Mouse (Mus musculus): Measurements from ENCODE around the gene Ppp1r1a.

DNA sequence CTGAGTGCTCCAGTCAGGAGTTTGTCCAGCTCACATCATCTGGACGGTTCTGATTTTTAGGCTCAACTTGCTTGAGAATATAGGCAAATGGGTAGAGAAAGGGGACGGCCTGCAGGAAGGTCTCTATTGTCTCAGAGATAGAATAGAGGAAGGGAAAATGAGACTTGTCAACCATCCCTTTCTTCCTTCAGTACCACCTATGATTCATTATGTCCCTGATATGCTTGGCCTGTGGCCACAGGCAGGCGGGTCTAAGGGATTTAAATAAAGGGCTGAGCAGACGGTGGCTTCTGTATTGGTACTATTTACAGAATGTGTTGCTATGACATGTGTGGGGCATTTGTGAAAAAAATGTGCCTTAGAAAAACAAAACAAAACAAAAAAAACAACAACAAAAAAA lies 49.5 kb downstream of the Ppp1r1a start:
- no peak for TF ChIP-seq CTCF (IDR thresholded peaks at IDR 0.05; ENCODE audit: extremely low read depth, insufficient read depth, insufficient read length, insufficient replicate concordance)
- no peak for TF ChIP-seq POLR2A (IDR thresholded peaks at IDR 0.05; ENCODE audit: low read depth, low read length)
